Mouse (Mus musculus) bone marrow macrophage, adult 2 months (primary cell): ENCODE results near the gene Htt.

Experiments
- CTCF ChIP-seq: IDR thresholded peaks from 2 replicates; pipeline ENCODE4 v1.5.1; 2012; ENCODE audit warnings: low read depth, mild to moderate bottlenecking, low read length, moderate library complexity
- POLR2A ChIP-seq: IDR thresholded peaks from 2 replicates; pipeline ENCODE4 v1.6.1; 2012; ENCODE audit warnings: mild to moderate bottlenecking, low read depth, low read length, borderline replicate concordance

DNA sequence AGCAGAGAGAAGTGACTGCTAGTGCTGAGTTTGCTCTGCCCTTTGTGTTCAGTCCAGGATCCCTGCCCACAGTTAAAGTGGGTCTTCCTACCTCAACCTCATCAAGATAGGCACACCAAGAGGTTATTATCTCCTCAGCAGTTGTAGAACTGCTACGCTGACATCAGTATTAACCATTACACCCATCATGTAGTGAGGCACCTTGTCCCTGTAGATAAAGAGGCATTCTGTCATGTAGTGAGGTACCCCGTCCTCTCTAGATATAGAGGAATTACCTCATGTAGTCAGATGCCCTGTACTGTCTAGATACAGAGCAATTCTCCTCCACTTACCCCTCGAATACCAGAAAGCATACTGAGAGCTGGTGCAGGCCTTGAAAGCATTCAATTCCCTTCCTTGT, 119.5 kb downstream of the Htt start:
- TF ChIP-seq CTCF (no peak), POLR2A (no peak)
